8 mouse cellular contexts compared by ENCODE assay signal in the genomic region with DNA sequence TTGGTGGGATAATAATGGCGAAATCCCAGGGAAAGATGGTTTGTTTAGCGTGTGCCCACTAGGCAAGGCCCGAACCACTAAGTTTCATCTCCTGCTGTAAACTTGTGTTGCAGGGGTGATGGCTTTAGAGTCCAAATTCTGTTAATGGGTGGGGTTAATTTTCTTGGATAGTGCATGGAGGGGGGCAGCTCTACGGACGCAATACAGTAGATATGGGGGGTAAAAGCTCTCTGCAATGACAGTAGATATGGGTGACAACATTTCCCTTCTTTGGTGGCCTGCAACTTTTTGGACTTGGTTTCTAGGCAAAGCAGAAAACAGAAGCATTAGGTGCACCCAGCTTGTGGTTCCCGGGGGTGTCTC. TPM values are rescaled to one million over a fixed set of nuclear protein-coding genes. Genes with fewer than 3 reads are reported as not detected.
DNase-seq lines count a peak whose midpoint lies in the region; ATAC-seq and TF ChIP-seq lines count a peak whose summit lies in the region.

No protein-coding gene starts in this region.

- peak overlapping the region; percentile 96 for H3K4me2 ChIP-seq in kidney, embryonic 16.5 days (replicated peaks; ENCODE audit: low read depth, low read length)
- H3K4me2 ChIP-seq in hindbrain, embryonic 15.5 days, result peak overlapping the region; percentile 96
- H3K4me2 ChIP-seq in midbrain, embryonic 15.5 days, result peak overlapping the region; percentile 94

- 68% methylated on average over 6 of the region's 6 CpGs for WGBS in kidney, embryonic 16.5 days
- 70% methylated on average over 6 of the region's 6 CpGs for WGBS in hindbrain, embryonic 15.5 days
- WGBS in midbrain, embryonic 15.5 days, result 67% methylated on average over 6 of the region's 6 CpGs

- no peak for TF ChIP-seq POLR2A in cortical plate, adult 2 months (IDR thresholded peaks at IDR 0.05; ENCODE audit: extremely low read depth, insufficient read depth, low read length)

- ATAC-seq in kidney, embryonic 16.5 days (ENCODE audit: low FRiP score, low TSS enrichment), result no peak
- no peak for ATAC-seq in hindbrain, embryonic 15.5 days (ENCODE audit: low FRiP score, low read depth)
- no peak for ATAC-seq in midbrain, embryonic 15.5 days (replicated peaks)

- peak overlapping the region; percentile 83 for H3K9ac ChIP-seq in kidney, embryonic 16.5 days (replicated peaks; ENCODE audit: low read length)
- H3K9ac ChIP-seq in hindbrain, embryonic 15.5 days, result peak overlapping the region; percentile 76
- H3K9ac ChIP-seq in midbrain, embryonic 15.5 days, result peak overlapping the region; percentile 62

- peaks cover 26% of the 10 kb centered on the region for H3K4me1 ChIP-seq in kidney, embryonic 16.5 days (ENCODE audit: insufficient read depth, low read length)
- peaks cover 4% of the 10 kb centered on the region; the same call in 1 of the 2 replicates for H3K4me1 ChIP-seq in cortical plate, adult 2 months (ENCODE audit: control insufficient read depth, insufficient read depth, low read length)
- H3K4me1 ChIP-seq in hindbrain, embryonic 15.5 days (replicated peaks), result peaks cover 28% of the 10 kb centered on the region
- H3K4me1 ChIP-seq in midbrain, embryonic 15.5 days, result peaks cover 27% of the 10 kb centered on the region

- H3K36me3 ChIP-seq in kidney, embryonic 16.5 days (ENCODE audit: insufficient read depth, low read length), result no peaks in the 10 kb centered on the region
- no peaks in the 10 kb centered on the region for H3K36me3 ChIP-seq in hindbrain, embryonic 15.5 days
- no peaks in the 10 kb centered on the region; the same call in 1 of the 2 replicates for H3K36me3 ChIP-seq in midbrain, embryonic 15.5 days (replicated peaks)

- H3K27me3 ChIP-seq in kidney, embryonic 16.5 days (ENCODE audit: insufficient read depth, low read length), result no peaks in the 10 kb centered on the region
- peaks cover 2% of the 10 kb centered on the region; the same call in 1 of the 2 replicates for H3K27me3 ChIP-seq in hindbrain, embryonic 15.5 days
- peaks cover 26% of the 10 kb centered on the region for H3K27me3 ChIP-seq in midbrain, embryonic 15.5 days (replicated peaks)

- peak overlapping the region; percentile 71 for H3K4me3 ChIP-seq in kidney, embryonic 16.5 days (ENCODE audit: low read length)
- peak overlapping the region; percentile 80 for H3K4me3 ChIP-seq in cortical plate, adult 2 months (ENCODE audit: insufficient read depth, low read length)
- H3K4me3 ChIP-seq in hindbrain, embryonic 15.5 days, result peak overlapping the region; percentile 84
- H3K4me3 ChIP-seq in midbrain, embryonic 15.5 days, result peak overlapping the region; percentile 63

- no peak for DNase-seq in kidney, adult 9 months
- DNase-seq in spleen, postnatal 10 days (ENCODE audit: low spot score in 2 of 2), result no peak
- DNase-seq in spleen, postnatal 14 days (ENCODE audit: low spot score in 2 of 2), result no peak
- no peak for DNase-seq in embryo, embryonic 10.5 days (ENCODE audit: low spot score)

- H3K27ac ChIP-seq in kidney, embryonic 16.5 days (ENCODE audit: low read length), result peak overlapping the region; percentile 77; the same call in 1 of the 2 replicates
- peak overlapping the region; percentile 85 for H3K27ac ChIP-seq in cortical plate, adult 2 months (ENCODE audit: insufficient read depth, low read length)
- peak overlapping the region; percentile 90 for H3K27ac ChIP-seq in hindbrain, embryonic 15.5 days (replicated peaks)
- H3K27ac ChIP-seq in midbrain, embryonic 15.5 days, result peak overlapping the region; percentile 87

- no peak for TF ChIP-seq CTCF in cortical plate, adult 2 months (IDR thresholded peaks at IDR 0.05; ENCODE audit: extremely low read depth, insufficient read depth, low read length)

- H3K9me3 ChIP-seq in kidney, embryonic 16.5 days (ENCODE audit: low read length), result no peaks in the 10 kb centered on the region
- H3K9me3 ChIP-seq in hindbrain, embryonic 15.5 days, result no peaks in the 10 kb centered on the region
- no peaks in the 10 kb centered on the region for H3K9me3 ChIP-seq in midbrain, embryonic 15.5 days

RNA-seq across cellular contexts. Expression of a gene that starts 0.8 kb away (rescaled TPM):
- polyA plus RNA-seq in kidney, embryonic 16.5 days (2015; fragmentation: Nextera tagmentation; extraction: Ambion mirVana), result 75.1 and 76.4 TPM in 2 replicates
- polyA plus RNA-seq in cortical plate, adult 2 months (2012; rRNA removed), result 333 and 334 TPM in 2 replicates
- polyA plus RNA-seq in hindbrain, embryonic 15.5 days (2015; fragmentation: Nextera tagmentation; extraction: Ambion mirVana), result 427 and 433 TPM in 2 replicates
- 409 and 418 TPM in 2 replicates for polyA plus RNA-seq in midbrain, embryonic 15.5 days (2015; fragmentation: Nextera tagmentation; extraction: Ambion mirVana)

RNA-seq across cellular contexts. Expression of a gene that starts 18.5 kb away (rescaled TPM):
- polyA plus RNA-seq in kidney, embryonic 16.5 days (2015; fragmentation: Nextera tagmentation; extraction: Ambion mirVana), result 0.14 and 0.57 TPM in 2 replicates
- polyA plus RNA-seq in cortical plate, adult 2 months (2012; rRNA removed), result not detected in 2 replicates
- not detected in 2 replicates for polyA plus RNA-seq in hindbrain, embryonic 15.5 days (2015; fragmentation: Nextera tagmentation; extraction: Ambion mirVana)
- polyA plus RNA-seq in midbrain, embryonic 15.5 days (2015; fragmentation: Nextera tagmentation; extraction: Ambion mirVana), result not detected in 2 replicates

RNA-seq across cellular contexts. Expression of a gene that starts 25.0 kb away (rescaled TPM):
- polyA plus RNA-seq in kidney, embryonic 16.5 days (2015; fragmentation: Nextera tagmentation; extraction: Ambion mirVana), result 22.2 and 30.6 TPM in 2 replicates
- polyA plus RNA-seq in cortical plate, adult 2 months (2012; rRNA removed), result 1.8 and 2.6 TPM in 2 replicates
- polyA plus RNA-seq in hindbrain, embryonic 15.5 days (2015; fragmentation: Nextera tagmentation; extraction: Ambion mirVana), result 0.29 and 0.31 TPM in 2 replicates
- polyA plus RNA-seq in midbrain, embryonic 15.5 days (2015; fragmentation: Nextera tagmentation; extraction: Ambion mirVana), result 0.13 and 0.19 TPM in 2 replicates
